Mouse (Mus musculus) thymus, adult 18-20 months (tissue): Measurements from ENCODE around the gene Gm20449.
"Not testable (repeated sequence)": the region's sequence is repeated elsewhere in the genome, so short reads cannot be mapped to it uniquely, and the experiment has no call there.

Experiments used
- DNase-seq, 2 experiments: peaks; one replicate each; pipeline ENCODE4 v3.0.0; 2022; ENCODE audit warnings: mixed read lengths in 2 of 2

Gm20449 gene

DNA sequence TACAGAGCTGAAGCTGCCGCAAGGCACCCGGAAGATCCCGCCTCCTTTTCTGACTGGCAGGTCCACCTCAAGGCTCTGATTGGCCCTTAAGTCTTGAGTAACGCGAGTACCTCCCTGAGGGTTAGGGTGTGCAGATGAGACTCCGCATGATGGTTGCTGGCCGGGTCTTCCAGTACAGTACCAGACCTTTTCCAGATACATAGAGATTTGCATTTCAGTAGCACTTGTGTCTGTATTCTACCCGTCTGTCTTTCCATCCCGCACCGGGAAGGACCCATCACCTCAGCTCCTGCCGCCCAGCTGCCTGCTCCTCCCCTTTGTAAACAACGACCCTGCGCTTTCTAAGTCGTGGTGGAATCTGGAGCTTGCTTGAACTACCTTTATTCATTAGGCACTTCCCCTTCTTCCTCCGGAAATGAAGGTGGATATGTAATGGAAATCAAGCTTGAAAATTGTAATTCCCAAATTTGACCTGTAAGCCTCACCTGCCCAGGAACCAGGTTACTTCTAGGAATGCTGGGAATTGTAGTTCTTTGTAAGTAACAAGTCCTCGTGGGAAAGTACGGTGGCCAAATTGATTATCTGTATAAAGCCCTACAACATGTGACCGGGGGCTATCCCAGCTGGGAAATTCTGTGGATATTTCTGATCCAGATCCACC lies at the start of gene Gm20449, which contains the start of gene AW146154:
Gm20449 (minus strand) TSS at position 29 of the 661 bp plus-strand sequence.
AW146154 (minus strand) TSS at position 502 of the 661 bp plus-strand sequence.
- peak; percentile 92 to 96 for DNase-seq

- no peak for DNase-seq
Measured at GRCm38 (mm10) chr7:41512672-41513071, 13.5 kb upstream of the Gm20449 start.

GRCm38 (mm10) chr7:41512207-41512606 lies 13.0 kb upstream of the Gm20449 start:
- no peak for DNase-seq

DNA sequence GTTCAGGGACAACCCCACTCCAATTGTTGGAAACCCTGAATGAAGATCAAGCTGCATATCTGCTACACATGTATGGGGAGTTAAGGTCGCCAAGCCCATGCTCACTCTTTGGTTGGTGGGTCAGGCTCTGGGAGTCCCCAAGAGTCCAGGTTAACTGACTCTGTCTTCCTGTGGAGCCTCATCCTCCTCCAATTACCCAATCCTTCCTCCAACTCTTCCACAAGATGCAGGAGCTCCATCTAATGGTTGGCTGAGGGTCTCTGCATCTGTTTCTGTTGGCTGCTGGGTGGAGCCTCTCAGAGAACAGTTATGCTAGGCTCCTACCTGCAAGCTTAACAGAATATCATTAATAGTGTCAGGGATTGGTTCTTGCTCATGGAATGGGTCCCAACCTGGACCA lies 3.2 kb upstream of the Gm20449 start:
- no peak for DNase-seq

DNA sequence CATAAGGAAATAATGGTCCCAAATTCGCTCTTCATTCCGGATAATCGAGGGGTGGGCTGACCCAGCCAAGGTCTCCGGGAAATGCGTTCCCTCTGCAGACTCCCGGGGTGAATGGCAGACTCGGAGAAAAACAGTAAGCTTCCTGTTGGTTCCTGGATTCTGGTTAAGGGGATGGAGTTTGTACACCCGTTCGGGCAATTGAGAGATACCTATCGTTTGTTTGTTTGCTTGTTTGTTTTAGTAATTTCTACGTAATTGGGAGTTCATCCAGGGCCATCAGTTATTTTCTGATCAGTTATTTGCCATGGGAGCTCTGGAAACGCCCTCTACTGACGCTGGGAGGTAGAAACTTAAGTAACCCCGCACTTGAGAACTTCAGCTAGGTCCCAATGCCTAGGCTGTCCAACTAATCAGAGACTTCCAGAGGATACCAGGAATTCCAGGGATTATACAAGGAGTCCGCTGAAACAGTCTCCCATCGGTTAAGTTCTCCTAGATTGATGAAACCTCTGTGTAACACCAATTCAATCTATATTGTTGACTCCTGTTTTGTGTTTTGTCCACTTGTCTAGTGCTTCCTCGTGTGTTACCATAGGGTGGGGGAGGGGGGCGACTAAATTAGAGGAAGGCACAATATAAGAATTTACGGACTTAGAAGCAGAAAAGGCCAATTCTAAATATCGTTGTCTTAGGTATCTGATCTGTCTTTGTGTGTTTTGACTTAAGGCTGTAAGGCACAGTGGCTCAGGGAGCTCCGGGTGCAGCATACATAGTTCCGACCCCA lies 1.1 kb upstream of the Gm20449 start:
- peak; percentile 29 to 54 for DNase-seq

GRCm38 (mm10) chr7:41499018-41499388 lies 214 bp downstream of the Gm20449 start:
- DNase-seq = not testable (repeated sequence)

DNA sequence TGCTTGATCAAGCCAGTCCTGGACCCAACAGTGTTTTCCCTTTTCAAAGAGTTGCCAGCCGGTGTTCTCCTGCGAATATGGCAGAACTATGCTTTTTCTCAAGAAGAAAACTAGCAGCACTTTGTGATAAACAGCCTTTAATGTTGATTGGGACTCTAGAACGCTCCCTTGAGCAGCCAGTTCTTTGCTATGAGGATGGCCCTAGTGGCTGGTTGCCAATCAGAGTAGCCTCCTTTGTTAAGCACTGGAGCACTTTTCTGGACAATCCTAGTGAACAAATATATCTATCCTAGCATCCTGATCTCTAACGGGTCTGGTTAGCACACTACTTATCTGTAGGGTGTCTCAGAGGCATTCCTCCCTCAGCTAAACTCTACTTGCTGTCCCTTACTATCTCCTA lies 753 bp downstream of the Gm20449 start:
- DNase-seq = not testable (repeated sequence)

DNA sequence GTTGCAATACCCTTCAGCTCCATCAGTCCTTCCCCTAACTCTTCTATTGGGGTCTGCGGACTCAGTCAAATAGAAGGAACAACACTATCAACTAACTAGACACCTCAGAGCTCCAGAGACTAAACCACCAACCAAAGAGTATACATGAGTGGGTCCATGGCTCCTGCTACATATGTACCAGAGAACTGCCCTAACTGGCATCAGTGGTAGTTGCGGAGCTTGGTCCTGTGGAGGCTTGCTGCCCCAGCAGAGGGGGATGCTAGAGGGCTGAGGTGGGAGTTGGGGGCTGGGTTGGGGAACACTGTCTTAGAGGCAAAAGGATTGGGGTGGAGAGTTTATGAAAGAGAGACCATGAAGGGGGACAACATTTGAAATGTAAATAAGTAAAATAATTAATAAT lies 1.3 kb downstream of the Gm20449 start:
- DNase-seq = peak in 1 of 2 experiments; percentile 12

- DNase-seq = no peak
Measured at GRCm38 (mm10) chr7:41451864-41452263, 47.4 kb downstream of the Gm20449 start.

- DNase-seq = not testable (repeated sequence)
Measured at GRCm38 (mm10) chr7:41448596-41448995, 50.6 kb downstream of the Gm20449 start, which contains the start of gene Vmn2r57. TSS of gene Vmn2r57 (minus strand) at chr7:41448696.

DNA sequence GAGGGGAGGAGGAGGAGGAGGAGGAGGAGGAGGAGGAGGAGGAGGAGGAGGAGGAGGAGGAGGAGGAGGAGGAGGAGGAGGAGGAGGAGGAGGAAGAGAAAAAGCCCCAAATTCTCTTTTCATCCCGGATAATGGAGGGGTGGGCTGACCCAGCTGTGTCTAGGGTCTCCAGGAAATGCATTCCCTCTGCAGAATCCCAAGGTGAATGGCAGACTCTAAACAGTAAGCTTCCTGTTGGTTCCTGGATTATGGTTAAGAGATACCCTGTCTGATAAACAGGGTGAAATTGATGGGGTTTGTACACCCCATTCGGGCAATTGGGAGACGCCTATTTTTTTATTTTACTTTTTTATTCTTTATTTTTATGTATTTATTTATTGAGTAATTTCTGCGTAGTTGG lies 105.1 kb downstream of the Gm20449 start:
- DNase-seq = no peak

- peak; percentile 53 to 70 for DNase-seq
Measured at GRCm38 (mm10) chr7:41393048-41393971, 105.9 kb downstream of the Gm20449 start, which contains the start of gene AI987944. TSS of gene AI987944 (minus strand) at chr7:41393379.
